Mouse (Mus musculus): Measurements from ENCODE around the gene Nop53. TPM values are rescaled to one million over a fixed set of nuclear protein-coding genes. Genes with fewer than 3 reads are reported as not detected.

The Nop53 gene
- 117 and 138 TPM in 2 replicates for total RNA-seq (2014; fragmentation: Nextera tagmentation)
- total RNA-seq (2017) = 260 and 313 TPM in 2 replicates

GRCm38 (mm10) chr7:15945721-15946536, at the start of gene Nop53:
Gene Nop53, minus strand, starts transcription at chr7:15946074.
- peak; percentile 78 for ATAC-seq (replicated peaks; ENCODE audit: low FRiP score, low TSS enrichment, poor library complexity, severe bottlenecking)

GRCm38 (mm10) chr7:15993789-15994188, 47.9 kb upstream of the Nop53 start:
- ATAC-seq (replicated peaks; ENCODE audit: low FRiP score, low TSS enrichment, poor library complexity, severe bottlenecking) = no peak

- ATAC-seq (replicated peaks; ENCODE audit: low FRiP score, low TSS enrichment, poor library complexity, severe bottlenecking) = no peak
Measured at GRCm38 (mm10) chr7:15993152-15993551, 47.3 kb upstream of the Nop53 start.

- ATAC-seq (replicated peaks; ENCODE audit: low FRiP score, low TSS enrichment, poor library complexity, severe bottlenecking) = no peak
Measured at GRCm38 (mm10) chr7:15991764-15992163, 45.9 kb upstream of the Nop53 start.

GRCm38 (mm10) chr7:15987661-15988356, 41.9 kb upstream of the Nop53 start:
- peak; percentile 24 for ATAC-seq (replicated peaks; ENCODE audit: low FRiP score, low TSS enrichment, poor library complexity, severe bottlenecking)

- peak; percentile 61; the same call in 1 of the 2 replicates for ATAC-seq (replicated peaks; ENCODE audit: low FRiP score, low TSS enrichment, poor library complexity, severe bottlenecking)
Measured at GRCm38 (mm10) chr7:15982729-15983407, 37.0 kb upstream of the Nop53 start.

GRCm38 (mm10) chr7:15981538-15981937, 35.7 kb upstream of the Nop53 start:
- no peak for ATAC-seq (replicated peaks; ENCODE audit: low FRiP score, low TSS enrichment, poor library complexity, severe bottlenecking)

- no peak for ATAC-seq (replicated peaks; ENCODE audit: low FRiP score, low TSS enrichment, poor library complexity, severe bottlenecking)
Measured at GRCm38 (mm10) chr7:15980246-15980645, 34.4 kb upstream of the Nop53 start.

- peak; percentile 63 for ATAC-seq (replicated peaks; ENCODE audit: low FRiP score, low TSS enrichment, poor library complexity, severe bottlenecking)
Measured at GRCm38 (mm10) chr7:15975904-15976303, 30.0 kb upstream of the Nop53 start.

- no peak for ATAC-seq (replicated peaks; ENCODE audit: low FRiP score, low TSS enrichment, poor library complexity, severe bottlenecking)
Measured at GRCm38 (mm10) chr7:15975451-15975850, 29.6 kb upstream of the Nop53 start.

- ATAC-seq (replicated peaks; ENCODE audit: low FRiP score, low TSS enrichment, poor library complexity, severe bottlenecking) = 0 out of 2 replicates have a peak, but pooled peaks have one; percentile 29
Measured at GRCm38 (mm10) chr7:15974712-15975111, 28.8 kb upstream of the Nop53 start.

- no peak for ATAC-seq (replicated peaks; ENCODE audit: low FRiP score, low TSS enrichment, poor library complexity, severe bottlenecking)
Measured at GRCm38 (mm10) chr7:15972247-15972646, 26.4 kb upstream of the Nop53 start.

GRCm38 (mm10) chr7:15969674-15970073, 23.8 kb upstream of the Nop53 start:
- no peak for ATAC-seq (replicated peaks; ENCODE audit: low FRiP score, low TSS enrichment, poor library complexity, severe bottlenecking)

GRCm38 (mm10) chr7:15968322-15968721, 22.4 kb upstream of the Nop53 start:
- no peak for ATAC-seq (replicated peaks; ENCODE audit: low FRiP score, low TSS enrichment, poor library complexity, severe bottlenecking)

GRCm38 (mm10) chr7:15967312-15967711, 21.4 kb upstream of the Nop53 start, which contains the start of gene Ehd2:
Gene Ehd2, minus strand, starts transcription at chr7:15967567.
- ATAC-seq (replicated peaks; ENCODE audit: low FRiP score, low TSS enrichment, poor library complexity, severe bottlenecking) = peak; percentile 79

- no peak for ATAC-seq (replicated peaks; ENCODE audit: low FRiP score, low TSS enrichment, poor library complexity, severe bottlenecking)
Measured at GRCm38 (mm10) chr7:15966489-15966888, 20.6 kb upstream of the Nop53 start.

- no peak for ATAC-seq (replicated peaks; ENCODE audit: low FRiP score, low TSS enrichment, poor library complexity, severe bottlenecking)
Measured at GRCm38 (mm10) chr7:15963798-15964652, 18.2 kb upstream of the Nop53 start.

GRCm38 (mm10) chr7:15962311-15963288, 16.7 kb upstream of the Nop53 start:
- peak; percentile 58 for ATAC-seq (replicated peaks; ENCODE audit: low FRiP score, low TSS enrichment, poor library complexity, severe bottlenecking)
